In genomic region chr11:82990612-82991385, GRCm38 (mm10) we compare ENCODE assay signal across 8 mouse cellular contexts. TPM values are rescaled to one million over a fixed set of nuclear protein-coding genes. Genes with fewer than 3 reads are reported as not detected.
DNase-seq lines count a peak whose midpoint lies in the region; ATAC-seq and TF ChIP-seq lines count a peak whose summit lies in the region.
"Not testable (repeated sequence)": the region's sequence is repeated elsewhere in the genome, so short reads cannot be mapped to it uniquely, and the experiment has no call there.

No protein-coding gene starts in this region.

- not testable (repeated sequence) for H3K9me3 ChIP-seq in embryonic facial prominence, embryonic 14.5 days (ENCODE audit: control insufficient read depth, low read length); intestine, embryonic 14.5 days (ENCODE audit: control insufficient read depth, low read length); limb, embryonic 14.5 days (ENCODE audit: control insufficient read depth, low read length); megakaryocyte, embryonic 14.5 days

- peak overlapping the region; percentile 50 for H3K4me3 ChIP-seq in embryonic facial prominence, embryonic 14.5 days (ENCODE audit: low read depth, low read length)
- H3K4me3 ChIP-seq in intestine, embryonic 14.5 days (ENCODE audit: low read depth, low read length): peak overlapping the region; percentile 34
- H3K4me3 ChIP-seq in limb, embryonic 14.5 days (replicated peaks; ENCODE audit: low read length): peak overlapping the region; percentile 45
- H3K4me3 ChIP-seq in megakaryocyte, embryonic 14.5 days (replicated peaks): peak overlapping the region; percentile 93

- peak overlapping the region; percentile 76 for H3K4me2 ChIP-seq in embryonic facial prominence, embryonic 14.5 days (ENCODE audit: low read depth, low read length)
- peak overlapping the region; percentile 82 for H3K4me2 ChIP-seq in intestine, embryonic 14.5 days (ENCODE audit: low read length)
- peak overlapping the region; percentile 89 for H3K4me2 ChIP-seq in limb, embryonic 14.5 days (replicated peaks; ENCODE audit: low read depth, low read length, severe bottlenecking)

- WGBS in embryonic facial prominence, embryonic 14.5 days: 16% methylated on average over 19 of the region's 19 CpGs
- WGBS in intestine, embryonic 14.5 days: 15% methylated on average over 17 of the region's 19 CpGs
- 30% methylated on average over 19 of the region's 19 CpGs for WGBS in limb, embryonic 14.5 days

- H3K9ac ChIP-seq in embryonic facial prominence, embryonic 14.5 days (ENCODE audit: low read depth, low read length): peak overlapping the region; percentile 70
- peak overlapping the region; percentile 45 for H3K9ac ChIP-seq in intestine, embryonic 14.5 days (ENCODE audit: low read length)
- H3K9ac ChIP-seq in limb, embryonic 14.5 days (ENCODE audit: low read depth, low read length, severe bottlenecking): peak overlapping the region; percentile 60

- peak; percentile 70 for ATAC-seq in activated CD4-positive, CD25-positive, alpha-beta regulatory T cell, adult 4 months
- peak; percentile 81; the same call in 1 of the 2 replicates for ATAC-seq in embryonic facial prominence, embryonic 14.5 days (ENCODE audit: low read depth)
- ATAC-seq in intestine, embryonic 14.5 days (replicated peaks; ENCODE audit: low FRiP score, low TSS enrichment, low read depth): peak; percentile 39
- ATAC-seq in limb, embryonic 14.5 days (ENCODE audit: low FRiP score, low read depth): peak; percentile 63; the same call in 1 of the 2 replicates

- peak overlapping the region; percentile 58; the same call in 1 of the 2 replicates for H3K27ac ChIP-seq in embryonic facial prominence, embryonic 14.5 days (replicated peaks; ENCODE audit: low read depth, low read length)
- H3K27ac ChIP-seq in intestine, embryonic 14.5 days (ENCODE audit: low read depth): peak overlapping the region; percentile 47; the same call in 1 of the 2 replicates
- H3K27ac ChIP-seq in limb, embryonic 14.5 days (replicated peaks; ENCODE audit: low read depth, low read length): not testable (repeated sequence)

- peak; percentile 84 for DNase-seq in embryonic facial prominence, embryonic 14.5 days (ENCODE audit: low spot score)
- peak; percentile 27 to 29 for DNase-seq in heart, adult 9 months (ENCODE audit: low spot score in 2 of 2)
- peak; percentile 76 for DNase-seq in intestine, embryonic 14.5 days (ENCODE audit: low spot score)
- peak; percentile 80 for DNase-seq in limb, embryonic 14.5 days (ENCODE audit: low spot score)
- DNase-seq in ovary, adult 18-20 months (ENCODE audit: low spot score): peak; percentile 9
- peak; percentile 17 for DNase-seq in urinary bladder, postnatal 25 days (ENCODE audit: low spot score)

- H3K27me3 ChIP-seq in embryonic facial prominence, embryonic 14.5 days (replicated peaks; ENCODE audit: control insufficient read depth, insufficient read depth, low read length); intestine, embryonic 14.5 days (replicated peaks; ENCODE audit: control insufficient read depth, insufficient read depth, low read length); limb, embryonic 14.5 days (ENCODE audit: control insufficient read depth, insufficient read depth, low read length); megakaryocyte, embryonic 14.5 days (replicated peaks): not testable (repeated sequence)

- H3K36me3 ChIP-seq in embryonic facial prominence, embryonic 14.5 days (ENCODE audit: control insufficient read depth, insufficient read depth, low read length): peaks cover 12% of the 10 kb centered on the region
- H3K36me3 ChIP-seq in intestine, embryonic 14.5 days (ENCODE audit: control insufficient read depth, insufficient read depth, low read length); limb, embryonic 14.5 days (ENCODE audit: control insufficient read depth, insufficient read depth, low read length): not testable (repeated sequence)
- peaks cover 11% of the 10 kb centered on the region for H3K36me3 ChIP-seq in megakaryocyte, embryonic 14.5 days (replicated peaks; ENCODE audit: low read length)

- H3K4me1 ChIP-seq in embryonic facial prominence, embryonic 14.5 days (ENCODE audit: control insufficient read depth, insufficient read depth, low read length); intestine, embryonic 14.5 days (replicated peaks; ENCODE audit: control insufficient read depth, insufficient read depth, low read length); limb, embryonic 14.5 days (ENCODE audit: control insufficient read depth, insufficient read depth, low read length): not testable (repeated sequence)
- peaks cover 31% of the 10 kb centered on the region for H3K4me1 ChIP-seq in megakaryocyte, embryonic 14.5 days

- not testable (repeated sequence) for TF ChIP-seq POLR2A in limb, embryonic 14.5 days (IDR thresholded peaks at IDR 0.05; ENCODE audit: borderline replicate concordance, extremely low read depth, insufficient read depth, insufficient read length)

RNA-seq across cellular contexts. Expression of gene Slfn9, which starts 0.8 kb away (rescaled TPM):
- 10 to 100 TPM; 16.2 to 24.2 TPM for polyA plus RNA-seq in activated CD4-positive, CD25-positive, alpha-beta regulatory T cell, adult 4 months (2017; shearing (Covaris generic))
- 16.6 and 17.1 TPM in 2 replicates for polyA plus RNA-seq in embryonic facial prominence, embryonic 14.5 days (2014; fragmentation: Nextera tagmentation; extraction: Ambion mirVana)
- 16.9 and 19.5 TPM in 2 replicates for polyA plus RNA-seq in intestine, embryonic 14.5 days (2014; fragmentation: Nextera tagmentation; extraction: Ambion mirVana)
- polyA plus RNA-seq in limb, embryonic 14.5 days (2012; rRNA removed): 5.8 and 7.8 TPM in 2 replicates
- polyA plus RNA-seq in limb, embryonic 14.5 days (2014; fragmentation: Nextera tagmentation; extraction: Ambion mirVana): 11.3 and 12.9 TPM in 2 replicates
- polyA plus RNA-seq in megakaryocyte, embryonic 14.5 days (2012; ENCODE audit: insufficient read depth, low replicate concordance): 1.9 TPM in 1 of 2 replicates, not detected in the other

RNA-seq across cellular contexts. Expression of gene Slfn8, which starts 29.8 kb away (rescaled TPM):
- 10 to 100 TPM; 61.2 to 85.7 TPM for polyA plus RNA-seq in activated CD4-positive, CD25-positive, alpha-beta regulatory T cell, adult 4 months (2017; shearing (Covaris generic))
- 1.0 and 1.4 TPM in 2 replicates for polyA plus RNA-seq in embryonic facial prominence, embryonic 14.5 days (2014; fragmentation: Nextera tagmentation; extraction: Ambion mirVana)
- 0.43 and 0.51 TPM in 2 replicates for polyA plus RNA-seq in intestine, embryonic 14.5 days (2014; fragmentation: Nextera tagmentation; extraction: Ambion mirVana)
- polyA plus RNA-seq in limb, embryonic 14.5 days (2012; rRNA removed): 0.24 and 0.48 TPM in 2 replicates
- 0.48 and 0.58 TPM in 2 replicates for polyA plus RNA-seq in limb, embryonic 14.5 days (2014; fragmentation: Nextera tagmentation; extraction: Ambion mirVana)
- polyA plus RNA-seq in megakaryocyte, embryonic 14.5 days (2012; ENCODE audit: insufficient read depth, low replicate concordance): 1.3 TPM in 1 of 2 replicates, not detected in the other

RNA-seq across cellular contexts. Expression of gene Slfn5, which starts 39.6 kb away (rescaled TPM):
- polyA plus RNA-seq in activated CD4-positive, CD25-positive, alpha-beta regulatory T cell, adult 4 months (2017; shearing (Covaris generic)): 10 to 100 TPM; 28.0 to 37.3 TPM
- 2.4 and 3.9 TPM in 2 replicates for polyA plus RNA-seq in embryonic facial prominence, embryonic 14.5 days (2014; fragmentation: Nextera tagmentation; extraction: Ambion mirVana)
- 1.3 and 1.6 TPM in 2 replicates for polyA plus RNA-seq in intestine, embryonic 14.5 days (2014; fragmentation: Nextera tagmentation; extraction: Ambion mirVana)
- 1.0 and 1.3 TPM in 2 replicates for polyA plus RNA-seq in limb, embryonic 14.5 days (2012; rRNA removed)
- polyA plus RNA-seq in limb, embryonic 14.5 days (2014; fragmentation: Nextera tagmentation; extraction: Ambion mirVana): 1.6 and 2.1 TPM in 2 replicates
- 1.5 TPM in 1 of 2 replicates, not detected in the other for polyA plus RNA-seq in megakaryocyte, embryonic 14.5 days (2012; ENCODE audit: insufficient read depth, low replicate concordance)

Comparison
In these comparisons a context has a peak if more than half of its experiments do, and no peak if none do; other contexts are left out.
1. DNase-seq: peak in every context shown above with its lines; median percentile 84 in embryonic facial prominence, embryonic 14.5 days; 80 in limb, embryonic 14.5 days; 76 in intestine, embryonic 14.5 days; 28 in heart, adult 9 months; 17 in urinary bladder, postnatal 25 days; 9 in ovary, adult 18-20 months.
2. H3K4me3 ChIP-seq: peak in every context shown above with its lines; median percentile 93 in megakaryocyte, embryonic 14.5 days; 50 in embryonic facial prominence, embryonic 14.5 days; 45 in limb, embryonic 14.5 days; 34 in intestine, embryonic 14.5 days.
3. RNA of gene Slfn8, which starts 29.8 kb away (polyA plus RNA-seq): 61.2 to 85.7 TPM in activated CD4-positive, CD25-positive, alpha-beta regulatory T cell, adult 4 months; 1.3 TPM in megakaryocyte, embryonic 14.5 days, 1.0 to 1.4 TPM in embryonic facial prominence, embryonic 14.5 days, 0.24 to 0.58 TPM in limb, embryonic 14.5 days and 0.43 to 0.51 TPM in intestine, embryonic 14.5 days; every median in the first group is over 10 times any median in the second.
4. Peak in every context shown above with its lines, with median percentiles within 50 percentile points of each other: ATAC-seq, H3K4me2 ChIP-seq and H3K9ac ChIP-seq.